Mouse (Mus musculus) spleen, adult 2 months (tissue): Measurements from ENCODE around the gene Pfkfb3. TPM values are rescaled to one million over a fixed set of nuclear protein-coding genes. Genes with fewer than 3 reads are reported as not detected.

Source experiments
- DNase-seq, 2 experiments: peaks; one replicate each; pipeline versions ENCODE4 v3.0.0 to v3.0.0-alpha.2; 2012 to 2021; ENCODE audit warnings: low spot score in 2 of 2, low read depth in 1 of 2
- H3K27ac ChIP-seq: fragments of 200-500 bp; 2 replicates; pipeline ENCODE4 v1.5.1; 2012; ENCODE audit warnings: low read length, inconsistent platforms; ENCODE audit not compliant: insufficient read depth
- H3K27me3 ChIP-seq: fragments of 200-500 bp; 2 replicates; pipeline ENCODE4 v1.6.1; 2012; ENCODE audit warnings: mild to moderate bottlenecking, moderate library complexity, low read length, inconsistent platforms; ENCODE audit not compliant: control insufficient read depth, insufficient read depth
- H3K36me3 ChIP-seq: fragments of 200-500 bp; 2 replicates; pipeline ENCODE4 v1.6.1; 2012; ENCODE audit warnings: mild to moderate bottlenecking, low read length, inconsistent platforms; ENCODE audit not compliant: control insufficient read depth, insufficient read depth
- H3K4me1 ChIP-seq: fragments of 200-500 bp; 2 replicates; pipeline ENCODE4 v1.6.1; 2011; ENCODE audit warnings: inconsistent platforms; ENCODE audit not compliant: control insufficient read depth, insufficient read depth, insufficient read length
- H3K4me3 ChIP-seq: fragments of 200-500 bp; 2 replicates; pipeline ENCODE4 v1.5.1; 2011; ENCODE audit warnings: mild to moderate bottlenecking, inconsistent platforms; ENCODE audit not compliant: insufficient read depth, insufficient read length; ENCODE audit errors: extremely low read depth
- CTCF ChIP-seq: fragments of 200-500 bp; IDR thresholded peaks from 2 replicates; pipeline ENCODE4 v1.5.1; 2011; ENCODE audit warnings: mild to moderate bottlenecking, inconsistent platforms; ENCODE audit not compliant: insufficient read depth, insufficient read length, insufficient replicate concordance; ENCODE audit errors: extremely low read depth
- POLR2A ChIP-seq: fragments of 200-500 bp; IDR thresholded peaks from 2 replicates; pipeline ENCODE4 v1.6.1; 2011; ENCODE audit warnings: low read depth, low read length, inconsistent platforms
- WGBS: fragments of 180-500 bp; shearing (Covaris S2); methylation state at CpG from one replicate; pipeline ENCODE4 v1.1.7; 2018; 5-methylcytosine and 5-hydroxymethylcytosine counted together
- polyA plus RNA-seq: library from polyadenylated mRNA; depleted of rRNA; stranded (reverse); fragments of >200 nt; gene quantifications from 2 replicates; pipeline ENCODE4 v1.2.3, GENCODE M21; 2012

The Pfkfb3 gene
- polyA plus RNA-seq, 1 experiment: 22.0 TPM

GRCm38 (mm10) chr2:11530101-11530500 lies 23.8 kb downstream of the Pfkfb3 start:
- no peak for DNase-seq
- H3K36me3 ChIP-seq: no peaks in the 10 kb centered on the region
- H3K27ac ChIP-seq: no peak overlapping the region
- WGBS: 60% methylated on average over 6 of the region's 6 CpGs
- H3K27me3 ChIP-seq: no peaks in the 10 kb centered on the region
- H3K4me3 ChIP-seq: no peak overlapping the region
- TF ChIP-seq POLR2A: no peak
- no peak for TF ChIP-seq CTCF
- peaks cover 7% of the 10 kb centered on the region; the same call in 1 of the 2 replicates for H3K4me1 ChIP-seq

- Histone ChIP-seq H3K4me1 (peaks cover 9% of the 10 kb centered on the region; the same call in 1 of the 2 replicates), H3K4me3 (no peak overlapping the region), H3K36me3 (no peaks in the 10 kb centered on the region), H3K27me3 (no peaks in the 10 kb centered on the region), H3K27ac (no peak overlapping the region)
- 94% methylated on average over 5 of the region's 5 CpGs for WGBS
- DNase-seq: no peak
- no peak for TF ChIP-seq CTCF
- no peak for TF ChIP-seq POLR2A
Measured at GRCm38 (mm10) chr2:11526063-11526462, 27.8 kb downstream of the Pfkfb3 start.

GRCm38 (mm10) chr2:11524736-11525135 lies 29.1 kb downstream of the Pfkfb3 start:
- Histone ChIP-seq H3K4me1 (peaks cover 9% of the 10 kb centered on the region; the same call in 1 of the 2 replicates), H3K4me3 (no peak overlapping the region), H3K27me3 (no peaks in the 10 kb centered on the region), H3K27ac (no peak overlapping the region), H3K36me3 (no peaks in the 10 kb centered on the region)
- DNase-seq: no peak
- TF ChIP-seq POLR2A (no peak), CTCF (no peak)
- WGBS: 76% methylated on average over 6 of the region's 6 CpGs

GRCm38 (mm10) chr2:11521758-11522157 lies 32.1 kb downstream of the Pfkfb3 start:
- TF ChIP-seq CTCF (no peak), POLR2A (no peak)
- Histone ChIP-seq H3K27me3 (no peaks in the 10 kb centered on the region), H3K27ac (no peak overlapping the region), H3K4me1 (peaks cover 9% of the 10 kb centered on the region; the same call in 1 of the 2 replicates), H3K4me3 (no peak overlapping the region), H3K36me3 (no peaks in the 10 kb centered on the region)
- DNase-seq: no peak
- WGBS: 90% methylated on average over 7 of the region's 7 CpGs

GRCm38 (mm10) chr2:11520786-11521185 lies 33.1 kb downstream of the Pfkfb3 start:
- Histone ChIP-seq H3K4me1 (peaks cover 11% of the 10 kb centered on the region; the same call in 1 of the 2 replicates), H3K4me3 (no peak overlapping the region), H3K27ac (no peak overlapping the region), H3K27me3 (no peaks in the 10 kb centered on the region), H3K36me3 (no peaks in the 10 kb centered on the region)
- 90% methylated on average over 9 of the region's 9 CpGs for WGBS
- no peak for DNase-seq
- TF ChIP-seq CTCF (no peak), POLR2A (no peak)

GRCm38 (mm10) chr2:11515828-11516227 lies 38.0 kb downstream of the Pfkfb3 start:
- TF ChIP-seq CTCF (no peak), POLR2A (no peak)
- 66% methylated on average over 3 of the region's 3 CpGs for WGBS
- H3K27ac ChIP-seq: no peak overlapping the region
- H3K4me1 ChIP-seq: 0 out of 2 replicates have a peak, but pooled peaks cover 3% of the 10 kb centered on the region
- no peaks in the 10 kb centered on the region for H3K36me3 ChIP-seq
- no peak for DNase-seq
- no peak overlapping the region for H3K4me3 ChIP-seq
- no peaks in the 10 kb centered on the region for H3K27me3 ChIP-seq

- no peaks in the 10 kb centered on the region for H3K36me3 ChIP-seq
- no peak for DNase-seq
- H3K27me3 ChIP-seq: no peaks in the 10 kb centered on the region
- H3K27ac ChIP-seq: peak overlapping the region; percentile 26
- no peak for TF ChIP-seq POLR2A
- 77% methylated on average over 18 of the region's 18 CpGs for WGBS
- H3K4me1 ChIP-seq: 0 out of 2 replicates have a peak, but pooled peaks cover 3% of the 10 kb centered on the region
- no peak overlapping the region for H3K4me3 ChIP-seq
Measured at GRCm38 (mm10) chr2:11513057-11513967, 40.6 kb downstream of the Pfkfb3 start.
